Mouse (Mus musculus) heart, postnatal 0 days (tissue): Measurements from ENCODE around the gene Ctsf.

Source experiments
- CTCF ChIP-seq: IDR thresholded peaks from 2 replicates; pipeline ENCODE4 v1.5.1; 2016; ENCODE audit warnings: antibody characterized with exemption, control low read depth, low read depth
- EP300 ChIP-seq: IDR thresholded peaks from 2 replicates; pipeline ENCODE4 v1.6.1; 2016; ENCODE audit warnings: antibody characterized with exemption, low read depth

GRCm38 (mm10) chr19:4865147-4865546 lies 10.2 kb downstream of the Ctsf start:
- TF ChIP-seq CTCF (no peak), EP300 (no peak)
